8 mouse cellular contexts compared by ENCODE assay signal in genomic region chr7:25316532-25317445, GRCm38 (mm10). TPM values are rescaled to one million over a fixed set of nuclear protein-coding genes. Genes with fewer than 3 reads are reported as not detected.
A peak's percentile ranks its signal among the peaks of the same experiment; 100 is the strongest.
DNase-seq lines count a peak whose midpoint lies in the region; ATAC-seq and TF ChIP-seq lines count a peak whose summit lies in the region.

Gene Megf8, plus strand, starts transcription at chr7:25317164.

- H3K27me3 ChIP-seq in megakaryocyte, embryonic 14.5 days (replicated peaks), result peaks cover 42% of the 10 kb centered on the region

- peak; percentile 84 for ATAC-seq in activated CD4-positive, CD25-positive, alpha-beta regulatory T cell, adult 4 months

- no peaks in the 10 kb centered on the region; the same call in 1 of the 2 replicates for H3K9me3 ChIP-seq in megakaryocyte, embryonic 14.5 days

- TF ChIP-seq POLR2A in cortical plate, adult 2 months (IDR thresholded peaks at IDR 0.05; ENCODE audit: extremely low read depth, insufficient read depth, low read length), result peak; percentile 44; the same call in 1 of the 2 replicates

- H3K4me3 ChIP-seq in cortical plate, adult 2 months (ENCODE audit: insufficient read depth, low read length), result peak within 1 kb of the TSS; percentile 86
- H3K4me3 ChIP-seq in megakaryocyte, embryonic 14.5 days (replicated peaks), result peak within 1 kb of the TSS; percentile 96

- peak; percentile 95 for TF ChIP-seq CTCF in cortical plate, adult 2 months (IDR thresholded peaks at IDR 0.05; ENCODE audit: extremely low read depth, insufficient read depth, low read length)

- DNase-seq in gastrocnemius, adult 8-10 months (ENCODE audit: low spot score in 2 of 2), result peak; percentile 88 to 94
- DNase-seq in hindlimb bud, embryonic 11.5 days (ENCODE audit: extremely low spot score, low read depth, low spot score), result peak; percentile 100
- peak; percentile 85 to 97 for DNase-seq in left cerebral cortex, adult 8-10 months (ENCODE audit: low spot score in 2 of 2)
- DNase-seq in right cerebral cortex, postnatal 10 days (ENCODE audit: low spot score in 2 of 2), result peak; percentile 98
- DNase-seq in urinary bladder, postnatal 25 days (ENCODE audit: low spot score), result peak; percentile 91

- 0 out of 2 replicates have a peak within 1 kb of the TSS, but pooled peaks have one; percentile 11 for H3K27ac ChIP-seq in cortical plate, adult 2 months (ENCODE audit: insufficient read depth, low read length)

- H3K36me3 ChIP-seq in megakaryocyte, embryonic 14.5 days (replicated peaks; ENCODE audit: low read length), result no peaks in the 10 kb centered on the region

- peaks cover 3% of the 10 kb centered on the region; the same call in 1 of the 2 replicates for H3K4me1 ChIP-seq in cortical plate, adult 2 months (ENCODE audit: control insufficient read depth, insufficient read depth, low read length)
- peaks cover 37% of the 10 kb centered on the region for H3K4me1 ChIP-seq in megakaryocyte, embryonic 14.5 days

RNA-seq across cellular contexts. Expression of gene Megf8, which starts in this region (rescaled TPM):
- polyA plus RNA-seq in activated CD4-positive, CD25-positive, alpha-beta regulatory T cell, adult 4 months (2017; shearing (Covaris generic)), result under 1 TPM in 1 of 2 experiments, not detected in 1; 0.03 TPM
- polyA plus RNA-seq in cortical plate, adult 2 months (2012; rRNA removed), result 69.3 and 75.7 TPM in 2 replicates
- total RNA-seq in gastrocnemius, adult 8-10 months (2022), result 10 to 100 TPM; 22.6 to 26.8 (median 25.0) TPM
- total RNA-seq in left cerebral cortex, adult 8-10 months (2022), result 100 to 1,000 TPM in 3 of 4 experiments, 10 to 100 TPM in 1; 99.2 to 109 (median 104) TPM
- polyA plus RNA-seq in megakaryocyte, embryonic 14.5 days (2012; ENCODE audit: insufficient read depth, low replicate concordance), result 9.7 and 10.3 TPM in 2 replicates

Comparison
In these comparisons a context has a peak if more than half of its experiments do, and no peak if none do; other contexts are left out.
1. Peak in every context shown above with its lines: DNase-seq, ATAC-seq, H3K4me3 ChIP-seq and H3K27ac ChIP-seq.
2. RNA of gene Megf8 (polyA plus RNA-seq): 69.3 to 75.7 TPM in cortical plate, adult 2 months and 9.7 to 10.3 TPM in megakaryocyte, embryonic 14.5 days; 0.03 TPM in activated CD4-positive, CD25-positive, alpha-beta regulatory T cell, adult 4 months; every median in the first group is over 10 times any median in the second.
3. Peak in ATAC-seq in activated CD4-positive, CD25-positive, alpha-beta regulatory T cell, adult 4 months; RNA of the gene not detected or under 1 TPM.